Mouse (Mus musculus) liver, postnatal 0 days (tissue): ENCODE data around the gene Tmem117.

Experiments used
- CTCF ChIP-seq: sonication (generic); IDR thresholded peaks from 2 replicates; pipeline ENCODE4 v1.5.1; 2016; ENCODE audit warnings: antibody characterized with exemption, low read depth
- EP300 ChIP-seq: IDR thresholded peaks from 2 replicates; pipeline ENCODE4 v1.6.1; 2016; ENCODE audit warnings: antibody characterized with exemption, low read depth, mild to moderate bottlenecking

- TF ChIP-seq CTCF (no peak), EP300 (no peak)
Measured at GRCm38 (mm10) chr15:94776119-94777069, 147.4 kb downstream of the Tmem117 start.
